Mouse (Mus musculus): ENCODE measurements around the gene Syt2. TPM values are rescaled to one million over a fixed set of nuclear protein-coding genes. Genes with fewer than 3 reads are reported as not detected.

The Syt2 gene
- total RNA-seq, 2 experiments from 2014 or later, result 57.7 to 62.5 TPM

GRCm38 (mm10) chr1:134782797-134783196 is 136.3 kb downstream of the Syt2 start:
- intact Hi-C loops (cut with DNase I), result no loop called here
- no peak for TF ChIP-seq CTCF (IDR thresholded peaks at IDR 0.05)
- no peak overlapping the region for H3K27ac ChIP-seq
- DNase-seq (ENCODE audit: extremely low spot score in 1 of 2, low spot score in 2 of 2), result no peak
- no peak overlapping the region for H3K4me3 ChIP-seq

GRCm38 (mm10) chr1:134783958-134784357 is 137.5 kb downstream of the Syt2 start:
- TF ChIP-seq CTCF (IDR thresholded peaks at IDR 0.05), result no peak
- DNase-seq (ENCODE audit: extremely low spot score in 1 of 2, low spot score in 2 of 2), result no peak
- Histone ChIP-seq H3K4me3 (no peak overlapping the region), H3K27ac (no peak overlapping the region)
- intact Hi-C loops (cut with DNase I), result no loop called here

DNA sequence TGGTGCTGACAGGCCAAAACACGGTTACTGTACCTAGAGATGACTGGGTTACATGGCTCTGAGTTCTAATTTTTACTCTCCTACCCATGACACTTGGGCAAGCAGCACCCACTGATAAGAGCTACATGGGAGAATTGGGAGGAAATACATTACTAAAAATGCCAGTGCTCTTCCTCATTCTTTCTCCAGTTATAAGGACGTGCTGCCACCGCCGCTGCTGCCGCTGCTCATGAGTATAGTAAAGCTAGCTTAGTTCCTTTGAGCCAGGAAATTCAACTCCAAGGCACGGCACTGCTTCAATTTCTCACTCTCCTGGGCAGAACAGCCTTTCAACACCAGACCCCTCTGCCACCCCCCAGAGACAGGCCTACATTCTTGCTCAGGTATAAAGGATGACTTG is 138.0 kb downstream of the Syt2 start:
- TF ChIP-seq CTCF (IDR thresholded peaks at IDR 0.05), result no peak
- DNase-seq (ENCODE audit: extremely low spot score in 1 of 2, low spot score in 2 of 2), result no peak
- no peak overlapping the region for H3K27ac ChIP-seq
- H3K4me3 ChIP-seq, result no peak overlapping the region
- intact Hi-C loops (cut with DNase I), result no loop called here

GRCm38 (mm10) chr1:134784911-134785310 is 138.4 kb downstream of the Syt2 start:
- intact Hi-C loops (cut with DNase I), result no loop called here
- Histone ChIP-seq H3K4me3 (no peak overlapping the region), H3K27ac (no peak overlapping the region)
- no peak for TF ChIP-seq CTCF (IDR thresholded peaks at IDR 0.05)
- DNase-seq (ENCODE audit: extremely low spot score in 1 of 2, low spot score in 2 of 2), result no peak

DNA sequence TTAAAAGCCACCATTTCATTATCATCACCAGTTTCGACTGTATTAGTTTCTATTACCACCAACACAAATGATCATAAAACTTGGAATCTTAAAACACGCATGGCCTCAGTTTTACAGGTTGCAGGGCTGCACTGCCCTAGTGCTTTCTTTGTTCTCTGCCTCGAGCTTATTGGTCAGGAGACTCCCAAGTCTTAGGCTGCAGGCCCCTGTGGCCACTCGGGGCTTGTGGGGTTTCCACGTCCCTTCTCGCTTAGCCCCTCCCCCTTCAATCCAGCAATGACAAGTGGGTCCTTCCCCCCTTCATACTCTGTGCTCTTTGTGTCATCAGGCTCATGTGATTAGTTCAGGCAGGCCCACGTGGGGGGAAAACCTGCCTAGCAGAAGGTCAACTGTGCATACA is 141.6 kb downstream of the Syt2 start:
- no peak overlapping the region for H3K27ac ChIP-seq
- intact Hi-C loops (cut with DNase I), result no loop called here
- DNase-seq (ENCODE audit: extremely low spot score in 1 of 2, low spot score in 2 of 2), result no peak
- no peak for TF ChIP-seq CTCF (IDR thresholded peaks at IDR 0.05)
- H3K4me3 ChIP-seq, result no peak overlapping the region

GRCm38 (mm10) chr1:134790716-134791439 is 144.4 kb downstream of the Syt2 start:
- Histone ChIP-seq H3K27ac (no peak overlapping the region), H3K4me3 (no peak overlapping the region)
- intact Hi-C loops (cut with DNase I), result no loop called here
- TF ChIP-seq CTCF (IDR thresholded peaks at IDR 0.05), result no peak
- no peak for DNase-seq (ENCODE audit: extremely low spot score in 1 of 2, low spot score in 2 of 2)

- DNase-seq (ENCODE audit: extremely low spot score in 1 of 2, low spot score in 2 of 2), result no peak
- intact Hi-C loops (cut with DNase I), result no loop called here
- H3K27ac ChIP-seq, result no peak overlapping the region
- no peak overlapping the region for H3K4me3 ChIP-seq
- no peak for TF ChIP-seq CTCF (IDR thresholded peaks at IDR 0.05)
Measured at GRCm38 (mm10) chr1:134791456-134791855, 145.0 kb downstream of the Syt2 start.

DNA sequence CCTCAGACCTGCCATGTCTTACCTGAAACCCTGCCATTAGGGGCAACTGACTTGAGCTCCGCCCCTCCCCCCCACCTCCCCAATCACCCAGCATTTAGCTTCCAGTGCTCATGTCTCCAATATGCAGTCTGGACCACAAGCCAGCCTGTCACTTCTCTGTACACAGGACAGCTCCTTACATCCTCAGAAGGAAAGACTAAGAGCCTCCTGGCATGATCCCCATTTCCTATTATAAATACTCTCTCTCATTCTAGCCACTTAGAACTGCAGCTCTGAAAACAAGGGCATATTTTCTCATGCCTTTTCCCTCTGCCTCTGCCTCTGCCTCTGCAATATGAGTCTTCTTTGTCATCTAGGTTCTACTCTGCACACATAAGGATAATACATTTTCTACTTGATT is 149.6 kb downstream of the Syt2 start:
- no peak overlapping the region for H3K4me3 ChIP-seq
- intact Hi-C loops (cut with DNase I), result no loop called here
- no peak for DNase-seq (ENCODE audit: extremely low spot score in 1 of 2, low spot score in 2 of 2)
- no peak for TF ChIP-seq CTCF (IDR thresholded peaks at IDR 0.05)
- no peak overlapping the region for H3K27ac ChIP-seq

DNA sequence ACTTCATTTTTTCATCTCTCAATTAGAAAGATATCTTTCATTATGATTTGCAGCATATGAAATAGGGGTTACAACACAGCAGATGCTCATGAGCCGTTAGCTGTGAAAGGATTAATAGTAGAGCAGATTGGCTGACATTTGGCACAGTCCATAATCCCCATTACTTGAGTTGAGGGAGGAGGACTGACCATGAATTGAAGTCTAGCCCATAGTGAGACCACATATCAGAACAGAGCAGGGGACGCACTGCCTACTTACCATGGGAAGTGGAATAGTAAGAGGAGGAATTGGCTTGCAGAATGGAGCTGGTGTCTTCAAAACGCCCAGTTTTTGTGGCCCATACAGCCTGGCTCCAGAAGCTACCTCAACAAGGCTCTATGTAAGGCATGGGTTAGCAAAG is 150.1 kb downstream of the Syt2 start:
- intact Hi-C loops (cut with DNase I), result no loop called here
- H3K4me3 ChIP-seq, result no peak overlapping the region
- no peak for DNase-seq (ENCODE audit: extremely low spot score in 1 of 2, low spot score in 2 of 2)
- no peak for TF ChIP-seq CTCF (IDR thresholded peaks at IDR 0.05)
- no peak overlapping the region; the same call in 1 of the 2 replicates for H3K27ac ChIP-seq

DNA sequence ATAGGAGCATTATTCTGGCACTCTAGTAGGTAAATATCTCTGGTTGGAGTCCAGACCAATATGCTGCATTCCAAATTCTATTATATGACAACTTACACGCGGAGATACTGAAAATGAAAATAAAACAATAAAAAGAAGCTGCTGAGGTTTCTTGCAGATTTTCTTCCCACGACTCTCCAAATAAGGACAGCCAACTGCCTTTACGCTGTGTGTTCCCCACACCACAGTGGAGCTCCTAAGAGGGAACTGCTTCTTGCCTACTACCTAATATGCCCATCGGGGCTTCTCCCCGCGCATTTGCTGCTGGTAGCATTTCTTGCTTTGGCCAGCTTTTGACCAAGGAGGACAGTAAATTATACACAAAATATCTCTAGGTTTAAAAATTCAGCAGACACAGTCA is 155.3 kb downstream of the Syt2 start:
- TF ChIP-seq CTCF (IDR thresholded peaks at IDR 0.05), result no peak
- no peak for DNase-seq (ENCODE audit: extremely low spot score in 1 of 2, low spot score in 2 of 2)
- no peak overlapping the region for H3K4me3 ChIP-seq
- intact Hi-C loops (cut with DNase I), result no loop called here
- H3K27ac ChIP-seq, result 0 out of 2 replicates have a peak overlapping the region, but pooled peaks have one; percentile 37

DNA sequence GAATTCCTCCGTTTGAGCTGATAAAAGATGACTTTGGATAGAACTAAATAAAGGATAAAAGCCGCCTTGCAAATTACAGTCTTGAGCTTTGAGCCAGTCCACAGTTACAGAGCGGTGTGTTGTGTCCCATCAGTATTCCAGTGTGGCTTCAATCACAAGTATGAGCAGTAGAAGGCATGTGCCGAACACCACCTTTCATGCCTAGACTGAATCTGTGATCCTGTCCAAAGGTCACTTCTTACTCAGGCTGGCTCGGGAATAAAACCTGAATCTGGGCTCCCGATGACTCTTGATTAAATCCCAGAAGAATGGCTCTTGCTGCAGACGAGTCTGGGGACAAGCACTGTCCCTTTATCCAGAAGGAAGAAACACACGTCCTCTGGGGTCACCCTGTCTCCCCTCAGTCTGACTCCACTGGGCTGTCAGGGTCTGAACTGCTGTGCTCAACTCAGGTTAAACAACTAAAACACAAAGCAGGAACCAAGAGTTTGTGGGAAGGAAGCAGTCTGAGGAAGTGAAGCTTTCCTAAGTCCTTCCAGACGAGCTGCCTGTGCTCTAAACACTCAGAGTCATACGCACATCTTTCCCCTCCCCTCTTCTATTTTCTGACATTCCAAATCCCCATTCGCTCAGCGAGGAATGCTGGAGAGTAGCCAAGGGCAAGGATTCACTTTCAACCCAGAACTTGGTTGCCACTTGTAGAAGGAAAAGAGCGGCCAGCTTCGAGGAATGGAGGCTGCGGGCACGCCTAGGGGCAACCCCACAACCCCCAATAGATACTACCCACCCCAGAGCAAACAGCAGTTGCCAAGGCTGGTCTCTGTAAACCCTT is 157.0 kb downstream of the Syt2 start:
- DNase-seq (ENCODE audit: extremely low spot score in 1 of 2, low spot score in 2 of 2), result no peak
- no peak overlapping the region for H3K4me3 ChIP-seq
- intact Hi-C loops (cut with DNase I), result no loop called here
- no peak for TF ChIP-seq CTCF (IDR thresholded peaks at IDR 0.05)
- peak overlapping the region; percentile 42; the same call in 1 of the 2 replicates for H3K27ac ChIP-seq

DNA sequence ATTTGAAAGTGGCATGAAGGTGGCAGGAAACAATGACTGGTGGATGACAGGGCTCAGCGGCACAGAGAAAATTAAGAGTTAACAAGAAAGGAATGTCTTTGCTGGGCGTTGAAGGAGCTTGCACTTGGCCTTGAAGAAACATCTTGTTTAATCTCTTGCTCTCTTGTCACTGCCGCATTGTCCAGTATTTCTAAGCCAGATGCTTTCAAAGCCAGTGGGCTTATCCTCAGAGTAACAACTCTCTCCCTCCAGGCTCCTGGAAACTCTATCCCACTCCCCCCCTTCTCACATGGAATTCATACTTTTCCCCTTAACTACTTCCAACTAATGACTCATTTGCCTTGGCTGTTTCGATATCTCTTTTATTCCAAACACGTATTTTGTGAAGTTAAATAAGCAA is 157.9 kb downstream of the Syt2 start:
- no peak overlapping the region for H3K27ac ChIP-seq
- intact Hi-C loops (cut with DNase I), result no loop called here
- no peak for TF ChIP-seq CTCF (IDR thresholded peaks at IDR 0.05)
- no peak for DNase-seq (ENCODE audit: extremely low spot score in 1 of 2, low spot score in 2 of 2)
- no peak overlapping the region for H3K4me3 ChIP-seq

Measured in left cerebral cortex, adult 2 months (tissue).